Mouse (Mus musculus) Muller cell, postnatal 12 days (primary cell): ENCODE data around the gene Pebp1.

Experiments
- DNase-seq: peaks from one replicate; pipeline ENCODE4 v3.0.0-alpha.2; 2015; ENCODE audit errors: inconsistent ontology term

The Pebp1 gene

DNA sequence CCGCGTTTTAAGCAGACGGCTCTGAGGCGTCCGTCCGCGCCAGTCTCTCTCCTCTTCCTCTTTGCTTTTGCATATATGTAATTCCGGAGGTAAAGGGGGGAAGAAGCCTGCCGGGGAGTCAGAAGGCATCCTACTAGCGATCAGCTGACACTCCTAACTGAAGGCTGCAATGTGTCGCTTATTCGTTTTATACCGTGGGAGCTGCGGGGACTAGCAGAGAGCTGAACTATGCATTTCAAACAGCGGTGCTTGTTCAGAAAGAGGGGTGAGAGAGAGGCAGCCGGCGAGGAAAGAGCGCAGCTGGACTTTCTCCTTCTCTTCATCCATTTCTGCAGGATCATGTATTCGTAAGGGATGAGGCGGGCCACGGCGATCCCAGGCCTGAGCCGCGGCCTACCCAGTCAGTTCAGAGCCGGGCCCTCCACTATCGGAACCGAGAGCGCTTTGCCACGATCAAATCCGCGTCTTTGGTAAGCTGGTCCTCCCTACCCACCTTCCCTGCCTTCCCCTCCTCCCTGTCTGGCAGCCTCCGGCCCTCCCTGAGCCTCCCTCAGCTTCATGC lies 46.6 kb downstream of the Pebp1 start:
- peak; percentile 55 for DNase-seq

DNA sequence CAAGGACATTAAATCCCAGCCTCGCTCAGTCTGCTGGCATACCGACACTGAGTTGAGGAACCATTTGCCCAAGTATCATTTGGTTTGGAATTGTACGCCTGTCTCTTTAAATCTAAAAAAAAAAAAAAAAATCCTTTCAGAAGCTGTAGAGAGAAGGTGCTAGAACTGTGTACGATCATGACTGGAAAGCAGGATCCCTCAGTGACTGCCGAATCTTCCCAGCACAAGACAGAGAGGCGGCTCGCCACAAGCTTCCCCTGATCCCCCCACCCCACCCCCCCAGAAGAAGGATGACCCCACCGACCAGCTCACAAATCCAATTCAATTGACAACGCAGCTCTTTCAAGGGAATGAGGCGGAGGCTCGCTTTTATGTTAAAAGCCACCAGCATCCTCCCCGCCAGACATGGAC lies 47.1 kb downstream of the Pebp1 start:
- DNase-seq: no peak

- no peak for DNase-seq
Observed at GRCm38 (mm10) chr5:117239106-117239505, 48.3 kb downstream of the Pebp1 start.

DNA sequence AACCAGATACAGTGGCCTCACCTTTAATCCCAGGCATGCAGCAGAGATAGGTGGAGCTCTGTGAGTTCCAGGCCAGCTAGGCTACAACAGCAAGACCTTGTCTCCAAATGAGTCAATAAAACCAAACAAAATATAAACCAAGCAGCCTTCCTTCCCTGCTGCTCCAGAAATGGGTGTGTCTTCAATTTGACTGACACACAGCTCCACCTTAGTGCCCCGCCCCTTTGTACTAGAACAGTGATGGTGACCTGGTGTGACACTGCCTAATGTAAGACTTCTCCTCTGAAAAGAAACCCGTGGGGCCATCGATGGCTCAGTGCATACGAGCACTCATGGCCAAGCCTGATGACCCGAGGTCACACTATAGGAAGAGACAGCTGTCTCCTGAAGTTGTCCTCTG lies 50.9 kb downstream of the Pebp1 start:
- DNase-seq: no peak
